Mouse (Mus musculus): ENCODE data around the gene Phactr2.
"Not testable (repeated sequence)": the region's sequence is repeated elsewhere in the genome, so short reads cannot be mapped to it uniquely, and the experiment has no call there.

DNA sequence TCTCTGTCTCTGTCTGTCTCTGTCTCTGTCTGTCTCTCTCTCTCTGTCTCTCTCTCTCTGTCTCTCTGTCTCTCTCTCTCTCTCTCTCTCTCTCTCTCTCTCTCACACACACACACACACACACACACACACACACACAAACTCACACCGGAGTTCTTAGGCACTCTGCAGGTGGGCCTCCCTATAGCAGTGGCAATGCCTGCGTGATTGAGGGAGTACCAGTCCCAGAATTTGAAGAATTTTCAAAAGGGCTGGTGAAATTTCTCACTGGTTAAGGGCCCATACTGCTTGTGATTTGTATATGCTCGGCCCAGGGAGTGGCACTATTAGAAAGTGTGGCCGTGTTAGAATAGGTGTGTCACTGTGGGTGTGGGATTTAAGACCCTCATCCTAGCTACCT lies 27.3 kb upstream of the Phactr2 start:
- not testable (repeated sequence) for TF ChIP-seq CTCF (IDR thresholded peaks at IDR 0.05; ENCODE audit: borderline replicate concordance, extremely low read depth, insufficient read depth, insufficient read length); POLR2A (IDR thresholded peaks at IDR 0.05; ENCODE audit: borderline replicate concordance, extremely low read depth, insufficient read depth, insufficient read length, poor library complexity, severe bottlenecking)
